8 mouse cellular contexts compared by ENCODE assay signal in genomic region chr5:103028940-103029621, GRCm38 (mm10).
A peak's percentile ranks its signal among the peaks of the same experiment; 100 is the strongest.
DNase-seq lines count a peak whose midpoint lies in the region; ATAC-seq and TF ChIP-seq lines count a peak whose summit lies in the region.

No protein-coding gene starts in this region.

- H3K27me3 ChIP-seq in kidney, postnatal 0 days (ENCODE audit: insufficient read depth, low read length) = no peaks in the 10 kb centered on the region
- H3K27me3 ChIP-seq in midbrain, embryonic 16.5 days (ENCODE audit: control insufficient read depth, insufficient read depth, low read depth, low read length) = no peaks in the 10 kb centered on the region

- no peak; the same call in 1 of the 2 replicates for ATAC-seq in kidney, postnatal 0 days (replicated peaks; ENCODE audit: low FRiP score, low read depth)
- ATAC-seq in midbrain, embryonic 16.5 days = peak; percentile 47; the same call in 1 of the 2 replicates

- peaks cover 3% of the 10 kb centered on the region; the same call in 1 of the 2 replicates for H3K4me1 ChIP-seq in kidney, postnatal 0 days (replicated peaks; ENCODE audit: insufficient read depth, low read length)
- H3K4me1 ChIP-seq in midbrain, embryonic 16.5 days (ENCODE audit: control insufficient read depth, insufficient read depth, low read length) = peaks cover 10% of the 10 kb centered on the region

- TF ChIP-seq CTCF in kidney, postnatal 0 days (IDR thresholded peaks at IDR 0.05; ENCODE audit: low read depth) = no peak

- H3K4me3 ChIP-seq in kidney, postnatal 0 days (replicated peaks; ENCODE audit: low read depth, low read length) = no peak overlapping the region
- H3K4me3 ChIP-seq in midbrain, embryonic 16.5 days (ENCODE audit: low read depth, low read length) = no peak overlapping the region

- DNase-seq in adrenal gland, postnatal 14 days = peak; percentile 20
- no peak for DNase-seq in adrenal gland, postnatal 4 days (ENCODE audit: low spot score in 2 of 2)
- peak; percentile 16 for DNase-seq in lung, postnatal 14 days
- DNase-seq in lung, postnatal 25 days (ENCODE audit: low spot score) = no peak
- peak; percentile 72 for DNase-seq in kidney, postnatal 0 days (ENCODE audit: low spot score)
- DNase-seq in embryo, embryonic 10 days (ENCODE audit: low spot score) = no peak
- DNase-seq in retina, postnatal 1 day = no peak

- no peaks in the 10 kb centered on the region for H3K9me3 ChIP-seq in kidney, postnatal 0 days (replicated peaks; ENCODE audit: low read length)
- no peaks in the 10 kb centered on the region for H3K9me3 ChIP-seq in midbrain, embryonic 16.5 days (replicated peaks; ENCODE audit: control insufficient read depth, low read length, poor library complexity, severe bottlenecking)

- H3K27ac ChIP-seq in kidney, postnatal 0 days = 0 out of 2 replicates have a peak overlapping the region, but pooled peaks have one; percentile 13
- H3K27ac ChIP-seq in midbrain, embryonic 16.5 days (ENCODE audit: low read length) = no peak overlapping the region

- no peak overlapping the region for H3K4me2 ChIP-seq in kidney, postnatal 0 days (ENCODE audit: low read length)
- no peak overlapping the region for H3K4me2 ChIP-seq in midbrain, embryonic 16.5 days (ENCODE audit: low read length)

- no peak overlapping the region for H3K9ac ChIP-seq in kidney, postnatal 0 days (ENCODE audit: low read depth, low read length)
- H3K9ac ChIP-seq in midbrain, embryonic 16.5 days (ENCODE audit: low read depth, low read length) = no peak overlapping the region

- no peaks in the 10 kb centered on the region for H3K36me3 ChIP-seq in kidney, postnatal 0 days (ENCODE audit: insufficient read depth, low read length)
- H3K36me3 ChIP-seq in midbrain, embryonic 16.5 days (ENCODE audit: control insufficient read depth, insufficient read depth, low read length) = no peaks in the 10 kb centered on the region

- 21% methylated on average over 13 of the region's 13 CpGs for WGBS in kidney, postnatal 0 days
- 41% methylated on average over 13 of the region's 13 CpGs for WGBS in midbrain, embryonic 16.5 days

Comparison
In these comparisons a context has a peak if more than half of its experiments do, and no peak if none do; other contexts are left out.
1. DNase-seq: peak in adrenal gland, postnatal 14 days (single experiment), lung, postnatal 14 days (single experiment) and kidney, postnatal 0 days (single experiment); none in adrenal gland, postnatal 4 days (0 of 2), lung, postnatal 25 days (single experiment), embryo, embryonic 10 days (single experiment) and retina, postnatal 1 day (single experiment).